Mouse (Mus musculus) CH12.LX (cell line): ENCODE measurements around the gene Rpl35. TPM values are rescaled to one million over a fixed set of nuclear protein-coding genes. Genes with fewer than 3 reads are reported as not detected.

ENCODE experiments used
- DNase-seq: peaks from one replicate; pipeline ENCODE4 v3.0.0-alpha.2; 2013; ENCODE audit errors: extremely low read depth
- H3K27ac ChIP-seq: 2 replicates; pipeline ENCODE4 v1.5.1; 2012; ENCODE audit warnings: low read depth, mild to moderate bottlenecking, control low read depth, moderate library complexity; ENCODE audit not compliant: insufficient read depth
- H3K27me3 ChIP-seq: replicated peaks from 2 replicates; pipeline ENCODE3; 2012; ENCODE audit warnings: inconsistent platforms
- H3K36me3 ChIP-seq, 2 experiments: replicated peaks in 1 of 2; 2 replicates each; pipeline versions ENCODE3 to v1.6.1; 2012; ENCODE audit warnings: inconsistent platforms in 1 of 2, low read length in 1 of 2, mild to moderate bottlenecking in 1 of 2, mixed read lengths in 1 of 2, moderate library complexity in 1 of 2; ENCODE audit not compliant: control insufficient read depth in 1 of 2, insufficient read depth in 1 of 2
- H3K4me1 ChIP-seq, 2 experiments: 2 replicates each; pipeline ENCODE4 v1.6.1; 2012; ENCODE audit warnings: inconsistent platforms in 1 of 2, moderate library complexity in 1 of 2; ENCODE audit not compliant: insufficient read depth in 2 of 2, control insufficient read depth in 1 of 2
- H3K4me2 ChIP-seq: 2 replicates; pipeline ENCODE4 v1.6.1; 2012; ENCODE audit warnings: low read depth, mild to moderate bottlenecking, control low read depth; ENCODE audit not compliant: poor library complexity, insufficient read depth, severe bottlenecking
- H3K4me3 ChIP-seq, 3 experiments: fragments of 150-350 bp in 1 of 3; sonication (generic) in 1 of 3; replicated peaks in 1 of 3; 2 replicates each; pipeline versions ENCODE3 to v1.5.1; 2011 to 2012; ENCODE audit warnings: low read depth in 2 of 3, low read length in 2 of 3, mild to moderate bottlenecking in 2 of 3, moderate library complexity in 2 of 3, control low read depth in 1 of 3, improper control_type of control experiment in 1 of 3, inconsistent platforms in 1 of 3, mixed read lengths in 1 of 3; ENCODE audit not compliant: poor library complexity in 1 of 3
- H3K79me2 ChIP-seq: replicated peaks from 2 replicates; pipeline ENCODE4 v1.6.1; 2012; ENCODE audit warnings: mild to moderate bottlenecking, moderate library complexity; ENCODE audit not compliant: control insufficient read depth, poor library complexity, insufficient read depth, severe bottlenecking; ENCODE audit errors: extremely low read depth
- H3K9ac ChIP-seq: 2 replicates; pipeline ENCODE4 v1.6.1; 2012; ENCODE audit warnings: low read depth, mild to moderate bottlenecking, control low read depth, moderate library complexity; ENCODE audit not compliant: insufficient read depth
- H3K9me3 ChIP-seq: replicated peaks from 2 replicates; pipeline ENCODE3; 2012; ENCODE audit warnings: low read length, inconsistent platforms, mixed read lengths
- BHLHE40 ChIP-seq: IDR thresholded peaks from 2 replicates; pipeline ENCODE4 v1.6.1; 2011; ENCODE audit warnings: mild to moderate bottlenecking, low read depth, low read length, improper control_type of control experiment
- CHD2 ChIP-seq: IDR thresholded peaks from 2 replicates; pipeline ENCODE4 v1.6.1; 2011; ENCODE audit warnings: low read length, improper control_type of control experiment
- E2F4 ChIP-seq: IDR thresholded peaks from 2 replicates; pipeline ENCODE4 v1.6.1; 2011; ENCODE audit warnings: low read depth, low read length, improper control_type of control experiment; ENCODE audit not compliant: insufficient replicate concordance
- ETS1 ChIP-seq: conservative IDR thresholded peaks from 2 replicates; pipeline ENCODE4 v1.6.1; 2012; ENCODE audit warnings: low read depth, mild to moderate bottlenecking, inconsistent platforms, low read length, improper control_type of control experiment, moderate library complexity
- HCFC1 ChIP-seq: IDR thresholded peaks from 2 replicates; pipeline ENCODE4 v1.6.1; 2012; ENCODE audit warnings: low read depth, mild to moderate bottlenecking, inconsistent platforms, low read length, improper control_type of control experiment
- IRF4 ChIP-seq: IDR thresholded peaks from 2 replicates; pipeline ENCODE4 v1.6.1; 2014; ENCODE audit warnings: low read depth, mild to moderate bottlenecking, inconsistent platforms, low read length, improper control_type of control experiment
- MAFK ChIP-seq: IDR thresholded peaks from 2 replicates; pipeline ENCODE4 v1.6.1; 2011; ENCODE audit warnings: low read length, improper control_type of control experiment; ENCODE audit not compliant: insufficient replicate concordance
- MEF2A ChIP-seq: IDR thresholded peaks from 2 replicates; pipeline ENCODE4 v1.6.1; 2014; ENCODE audit warnings: low read depth, mild to moderate bottlenecking, inconsistent platforms, low read length, improper control_type of control experiment, borderline replicate concordance
- MYC ChIP-seq: IDR thresholded peaks from 2 replicates; pipeline ENCODE4 v1.6.1; 2011; ENCODE audit warnings: low read depth, mild to moderate bottlenecking, improper control_type of control experiment, low read length
- SMC3 ChIP-seq: IDR thresholded peaks from 2 replicates; pipeline ENCODE4 v1.6.1; 2011; ENCODE audit warnings: low read depth, low read length, improper control_type of control experiment
- UBTF ChIP-seq: IDR thresholded peaks from 2 replicates; pipeline ENCODE4 v1.6.1; 2012; ENCODE audit warnings: low read depth, mild to moderate bottlenecking, inconsistent platforms, low read length, improper control_type of control experiment, moderate library complexity
- ZC3H11A ChIP-seq: IDR thresholded peaks from 2 replicates; pipeline ENCODE4 v1.6.1; 2012; ENCODE audit warnings: low read depth, mild to moderate bottlenecking, inconsistent platforms, low read length, improper control_type of control experiment
- ZKSCAN1 ChIP-seq: IDR thresholded peaks from 2 replicates; pipeline ENCODE4 v1.6.1; 2012; ENCODE audit warnings: low read depth, inconsistent platforms, low read length, improper control_type of control experiment, borderline replicate concordance
- ZMIZ1 ChIP-seq: IDR thresholded peaks from 2 replicates; pipeline ENCODE4 v1.6.1; 2012; ENCODE audit warnings: low read depth, mild to moderate bottlenecking, inconsistent platforms, low read length, improper control_type of control experiment
- ZNF384 ChIP-seq: IDR thresholded peaks from 2 replicates; pipeline ENCODE4 v1.6.1; 2012; ENCODE audit warnings: low read depth, low read length, improper control_type of control experiment, inconsistent platforms
- dilution Hi-C: fragments of 300-500 bp; cut with MboI; formaldehyde crosslinking; loops from 2 replicates; pipeline ENCODE4 v1.14.3; 2020; ENCODE audit warnings: low sequenced_read_pairs; ENCODE audit not compliant: extremely low pct_unique_long_range_greater_than_20kb, extremely low pct_ligation_motif_present
- in situ Hi-C: fragments of 300-500 bp; cut with MboI; formaldehyde crosslinking; loops from 3 replicates; pipeline ENCODE4 v1.14.3; 2019; ENCODE audit warnings: low sequenced_read_pairs, low pct_ligation_motif_present, low pct_unique_long_range_greater_than_20kb, mixed read lengths
- polyA plus RNA-seq: library from polyadenylated mRNA; unstranded; fragments of >175 nt; gene quantifications from 2 replicates; pipeline ENCODE4 v1.2.1, GENCODE M21; 2012; ENCODE audit warnings: low read depth; ENCODE audit not compliant: insufficient read length
- total RNA-seq, 2 experiments: library from RNA; depleted of rRNA; stranded (reverse); fragments of 300-350 nt in 1 of 2; fragments of >200 nt in 1 of 2; gene quantifications; 2 replicates each; pipeline ENCODE4 v1.2.3; 2012 to 2014

Gene Rpl35
- total and polyA plus RNA-seq, 3 experiments = 649 to 2,171 (median 976) TPM

DNA sequence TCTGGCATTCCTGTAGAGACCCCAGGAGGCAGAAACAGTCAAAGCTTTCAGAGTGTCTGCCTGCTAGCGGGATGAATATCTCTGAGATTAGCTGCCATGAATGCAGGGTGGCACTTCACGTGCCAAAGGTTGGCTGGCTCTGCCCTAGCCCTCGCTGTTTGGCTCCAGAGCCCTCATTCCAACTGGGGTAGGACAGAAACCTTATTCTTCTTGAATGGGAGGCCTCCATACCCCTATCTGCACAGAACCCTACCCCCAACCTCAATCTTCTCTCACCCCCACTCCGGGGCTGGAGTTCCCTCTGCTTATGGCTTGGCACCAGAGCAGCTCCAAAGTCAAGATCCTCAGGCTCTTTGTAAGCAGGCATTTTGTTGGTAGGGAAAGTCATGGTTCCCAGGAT lies 27.6 kb downstream of the Rpl35 start:
- no peaks in the 10 kb centered on the region for H3K36me3 ChIP-seq
- peaks cover 2 to 27% of the 10 kb centered on the region in 2 experiments; a peak in 3 of 4 replicates for H3K4me1 ChIP-seq
- H3K9me3 ChIP-seq = no peaks in the 10 kb centered on the region
- TF ChIP-seq ZC3H11A = no peak
- no peak for TF ChIP-seq BHLHE40
- TF ChIP-seq E2F4 = no peak
- no peak for TF ChIP-seq UBTF
- TF ChIP-seq, all 38 proteins: peak for 0
- no peak for DNase-seq
- H3K27me3 ChIP-seq = no peaks in the 10 kb centered on the region
- no peak overlapping the region for H3K4me2 ChIP-seq
- H3K9ac ChIP-seq = no peak overlapping the region
- H3K4me3 ChIP-seq = no peak overlapping the region
- H3K79me2 ChIP-seq = no peaks in the 10 kb centered on the region
- H3K27ac ChIP-seq = no peak overlapping the region
- in situ Hi-C loops (no loop called here), dilution Hi-C loops (no loop called here)

DNA sequence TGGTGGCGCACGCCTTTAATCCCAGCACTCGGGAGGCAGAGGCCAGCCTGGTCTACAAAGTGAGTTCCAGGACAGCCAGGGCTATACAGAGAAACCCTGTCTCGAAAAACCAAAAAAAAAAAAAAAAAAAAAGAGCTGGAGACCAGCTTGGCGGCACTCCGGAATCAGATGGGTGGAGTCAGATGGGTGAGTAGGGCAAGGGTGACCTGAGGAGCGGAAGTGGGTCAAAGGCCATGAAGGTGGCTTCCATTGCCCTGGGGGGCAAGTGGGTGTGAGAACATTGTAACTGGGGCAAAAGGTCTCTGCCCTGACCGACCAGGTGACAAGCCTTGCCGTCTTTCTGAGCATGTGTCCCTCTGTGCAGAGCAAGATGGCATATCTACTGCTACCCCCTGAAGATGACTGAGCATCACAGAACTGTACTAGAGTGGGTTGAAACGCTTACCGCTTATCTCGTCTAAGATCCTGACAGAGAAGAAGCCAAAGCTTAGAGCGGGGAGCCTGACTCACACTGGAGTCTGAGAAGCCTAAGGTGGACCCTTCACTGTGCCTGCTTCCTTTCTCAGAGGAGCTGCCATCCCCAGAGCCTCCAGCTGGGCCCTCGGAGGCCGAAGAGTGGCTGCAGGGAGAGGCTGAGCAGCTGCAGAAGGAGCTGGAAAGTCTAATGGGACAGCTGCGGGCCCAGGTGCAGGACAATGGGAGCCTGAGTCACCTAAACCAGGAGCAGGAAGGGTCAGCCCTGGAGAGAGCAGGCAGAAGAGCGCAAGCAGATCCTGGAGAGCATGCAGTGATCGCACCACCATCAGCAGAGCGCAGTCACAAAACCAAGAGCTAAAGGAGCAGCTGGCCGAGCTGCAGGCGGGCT lies 29.3 kb downstream of the Rpl35 start:
- in situ Hi-C loops = no loop called here
- TF ChIP-seq ZNF384 (no peak), MYC (no peak), E2F4 (no peak), SMC3 (no peak), IRF4 (no peak), ZKSCAN1 (no peak), ZMIZ1 (no peak), ETS1 (no peak), MEF2A (no peak), HCFC1 (no peak), CHD2 (no peak), MAFK (no peak)
- no peak overlapping the region for H3K9ac ChIP-seq
- H3K9me3 ChIP-seq = no peaks in the 10 kb centered on the region
- H3K27me3 ChIP-seq = no peaks in the 10 kb centered on the region
- dilution Hi-C loops = no loop called here
- H3K4me3 ChIP-seq = no peak overlapping the region
- no peak overlapping the region for H3K27ac ChIP-seq
- H3K36me3 ChIP-seq = no peaks in the 10 kb centered on the region
- H3K4me1 ChIP-seq = peaks cover 2 to 27% of the 10 kb centered on the region in 2 experiments; a peak in 3 of 4 replicates
- no peak for DNase-seq
- H3K79me2 ChIP-seq = no peaks in the 10 kb centered on the region
- H3K4me2 ChIP-seq = no peak overlapping the region
